Comparison of ENCODE assay signal across 27 mouse cellular contexts in genomic region chr15:7574264-7574663, GRCm38 (mm10).
DNase-seq lines count a peak whose midpoint lies in the region; ATAC-seq and TF ChIP-seq lines count a peak whose summit lies in the region.
"Had no signal": no experiment of that assay in that cellular context is flagged by ENCODE, and none has a peak within 500 bp of the region (broad histone marks: within the 10 kb centered on the region; RNA-seq: fewer than 3 reads in every experiment).

No protein-coding gene starts in this region.

- TF ChIP-seq CTCF in lung, postnatal 0 days (IDR thresholded peaks at IDR 0.05), result no peak

- no peaks in the 10 kb centered on the region for H3K9me3 ChIP-seq in heart, embryonic 10.5 days
- no peaks in the 10 kb centered on the region for H3K9me3 ChIP-seq in kidney, embryonic 14.5 days (ENCODE audit: control insufficient read depth, low read length)
- no peaks in the 10 kb centered on the region for H3K9me3 ChIP-seq in lung, postnatal 0 days (ENCODE audit: low read length)
- H3K9me3 ChIP-seq in forebrain, embryonic 15.5 days, result no peaks in the 10 kb centered on the region
- H3K9me3 ChIP-seq: embryonic facial prominence, embryonic 12.5 days; forebrain, embryonic 10.5 days; intestine, embryonic 15.5 days; limb, embryonic 10.5 days; limb, embryonic 15.5 days; liver, embryonic 13.5 days; neural tube, embryonic 15.5 days; stomach, embryonic 15.5 days had no signal

- ATAC-seq in kidney, embryonic 14.5 days (ENCODE audit: low FRiP score, low TSS enrichment), result no peak
- ATAC-seq in lung, postnatal 0 days, result peak; percentile 54; the same call in 1 of the 2 replicates
- no peak for ATAC-seq in forebrain, embryonic 15.5 days (replicated peaks)
- ATAC-seq in activated CD4-positive, CD25-positive, alpha-beta regulatory T cell, adult 4 months, result no peak
- ATAC-seq: forebrain, embryonic 16.5 days; hindbrain, embryonic 16.5 days had no signal

- H3K27ac ChIP-seq in heart, embryonic 10.5 days, result no peak overlapping the region
- peak overlapping the region; percentile 59; the same call in 1 of the 2 replicates for H3K27ac ChIP-seq in kidney, embryonic 14.5 days (ENCODE audit: low read depth, low read length)
- H3K27ac ChIP-seq in lung, postnatal 0 days (ENCODE audit: low read length), result no peak overlapping the region
- no peak overlapping the region for H3K27ac ChIP-seq in forebrain, embryonic 15.5 days (replicated peaks)
- H3K27ac ChIP-seq: embryonic facial prominence, embryonic 12.5 days; forebrain, embryonic 10.5 days; limb, embryonic 10.5 days; limb, embryonic 15.5 days; liver, embryonic 13.5 days; macrophage; neural tube, embryonic 15.5 days had no signal

- no peak overlapping the region for H3K4me3 ChIP-seq in heart, embryonic 10.5 days
- no peak overlapping the region for H3K4me3 ChIP-seq in kidney, embryonic 14.5 days (ENCODE audit: low read length)
- H3K4me3 ChIP-seq in lung, postnatal 0 days (ENCODE audit: low read depth, low read length), result no peak overlapping the region
- H3K4me3 ChIP-seq in forebrain, embryonic 15.5 days, result no peak overlapping the region
- H3K4me3 ChIP-seq: embryonic facial prominence, embryonic 12.5 days; forebrain, embryonic 10.5 days; intestine, embryonic 15.5 days; limb, embryonic 10.5 days; limb, embryonic 15.5 days; liver, embryonic 13.5 days; neural tube, embryonic 15.5 days; stomach, embryonic 15.5 days had no signal

- H3K4me1 ChIP-seq in heart, embryonic 10.5 days, result no peaks in the 10 kb centered on the region
- peaks cover 3% of the 10 kb centered on the region; the same call in 1 of the 2 replicates for H3K4me1 ChIP-seq in kidney, embryonic 14.5 days (ENCODE audit: control insufficient read depth, insufficient read depth, low read length)
- H3K4me1 ChIP-seq in lung, postnatal 0 days (ENCODE audit: insufficient read depth, low read depth, low read length), result no peaks in the 10 kb centered on the region
- no peaks in the 10 kb centered on the region for H3K4me1 ChIP-seq in forebrain, embryonic 15.5 days
- H3K4me1 ChIP-seq: embryonic facial prominence, embryonic 12.5 days; forebrain, embryonic 10.5 days; intestine, embryonic 15.5 days; liver, embryonic 13.5 days; neural tube, embryonic 15.5 days; stomach, embryonic 15.5 days had no signal

- no peak for TF ChIP-seq EP300 in lung, postnatal 0 days (IDR thresholded peaks at IDR 0.05)

- DNase-seq in heart, adult 18-20 months, result peak; percentile 9 to 12
- no peak for DNase-seq in heart, embryonic 10.5 days (ENCODE audit: low spot score)
- no peak for DNase-seq in kidney, postnatal 10 days
- DNase-seq in lung, postnatal 0 days (ENCODE audit: low spot score), result peak; percentile 47
- no peak for DNase-seq in lung, adult 18-20 months
- DNase-seq: cerebellum, adult 11-12 months; cerebellum, adult 9-11 months; embryo, embryonic 11 days; kidney, adult 8-10 months; liver, embryonic 13.5 days; lung, adult 2 months; retina, postnatal 1 day; right cerebral cortex, postnatal 14 days had no signal

- no peak overlapping the region for H3K4me2 ChIP-seq in kidney, embryonic 14.5 days (replicated peaks; ENCODE audit: low read depth, low read length)
- H3K4me2 ChIP-seq in lung, postnatal 0 days (replicated peaks; ENCODE audit: low read depth, low read length), result no peak overlapping the region
- H3K4me2 ChIP-seq in forebrain, embryonic 15.5 days (replicated peaks), result no peak overlapping the region
- H3K4me2 ChIP-seq: embryonic facial prominence, embryonic 12.5 days; heart, embryonic 11.5 days; intestine, embryonic 15.5 days; limb, embryonic 15.5 days; liver, embryonic 13.5 days; neural tube, embryonic 15.5 days; stomach, embryonic 15.5 days had no signal

- no peak overlapping the region for H3K9ac ChIP-seq in kidney, embryonic 14.5 days (ENCODE audit: low read depth, low read length)
- H3K9ac ChIP-seq in lung, postnatal 0 days (replicated peaks; ENCODE audit: low read depth), result no peak overlapping the region
- no peak overlapping the region for H3K9ac ChIP-seq in forebrain, embryonic 15.5 days (replicated peaks)
- H3K9ac ChIP-seq: embryonic facial prominence, embryonic 12.5 days; intestine, embryonic 15.5 days; limb, embryonic 15.5 days; liver, embryonic 13.5 days; neural tube, embryonic 15.5 days; stomach, embryonic 15.5 days had no signal

- no peaks in the 10 kb centered on the region for H3K27me3 ChIP-seq in heart, embryonic 10.5 days (ENCODE audit: insufficient read depth, poor library complexity, severe bottlenecking)
- H3K27me3 ChIP-seq in kidney, embryonic 14.5 days (ENCODE audit: control insufficient read depth, insufficient read depth, low read length), result no peaks in the 10 kb centered on the region
- no peaks in the 10 kb centered on the region for H3K27me3 ChIP-seq in lung, postnatal 0 days (replicated peaks; ENCODE audit: insufficient read depth, low read length)
- no peaks in the 10 kb centered on the region for H3K27me3 ChIP-seq in forebrain, embryonic 15.5 days
- H3K27me3 ChIP-seq: embryonic facial prominence, embryonic 12.5 days; intestine, embryonic 15.5 days; limb, embryonic 15.5 days; liver, embryonic 13.5 days; neural tube, embryonic 15.5 days; stomach, embryonic 15.5 days had no signal

- H3K36me3 ChIP-seq in heart, embryonic 10.5 days, result no peaks in the 10 kb centered on the region
- no peaks in the 10 kb centered on the region for H3K36me3 ChIP-seq in kidney, embryonic 14.5 days (ENCODE audit: control insufficient read depth, insufficient read depth, low read length)
- H3K36me3 ChIP-seq in lung, postnatal 0 days (ENCODE audit: insufficient read depth, low read length), result no peaks in the 10 kb centered on the region
- H3K36me3 ChIP-seq in forebrain, embryonic 15.5 days, result no peaks in the 10 kb centered on the region
- H3K36me3 ChIP-seq: embryonic facial prominence, embryonic 12.5 days; forebrain, embryonic 10.5 days; intestine, embryonic 15.5 days; limb, embryonic 10.5 days; limb, embryonic 15.5 days; liver, embryonic 13.5 days; neural tube, embryonic 15.5 days; stomach, embryonic 15.5 days had no signal

- WGBS in heart, embryonic 10.5 days, result 77% methylated on average over 3 of the region's 3 CpGs
- WGBS in kidney, embryonic 14.5 days, result 81% methylated on average over 3 of the region's 3 CpGs
- 66% methylated on average over 3 of the region's 3 CpGs for WGBS in lung, postnatal 0 days
- WGBS in forebrain, embryonic 15.5 days, result 83% methylated on average over 3 of the region's 3 CpGs

Comparison
In these comparisons a context has a peak if more than half of its experiments do, and no peak if none do; other contexts are left out.
1. DNase-seq: peak in heart, adult 18-20 months (2 of 2) and lung, postnatal 0 days (single experiment); none in heart, embryonic 10.5 days (single experiment), kidney, postnatal 10 days (single experiment) and lung, adult 18-20 months (0 of 2).